Mouse (Mus musculus): ENCODE data around the gene Tmbim4. TPM values are rescaled to one million over a fixed set of nuclear protein-coding genes. Genes with fewer than 3 reads are reported as not detected.
A peak's percentile ranks its signal among the peaks of the same experiment; 100 is the strongest.

The Tmbim4 gene
- polyA plus RNA-seq, 1 experiment from 2014 or later = 412 TPM

DNA sequence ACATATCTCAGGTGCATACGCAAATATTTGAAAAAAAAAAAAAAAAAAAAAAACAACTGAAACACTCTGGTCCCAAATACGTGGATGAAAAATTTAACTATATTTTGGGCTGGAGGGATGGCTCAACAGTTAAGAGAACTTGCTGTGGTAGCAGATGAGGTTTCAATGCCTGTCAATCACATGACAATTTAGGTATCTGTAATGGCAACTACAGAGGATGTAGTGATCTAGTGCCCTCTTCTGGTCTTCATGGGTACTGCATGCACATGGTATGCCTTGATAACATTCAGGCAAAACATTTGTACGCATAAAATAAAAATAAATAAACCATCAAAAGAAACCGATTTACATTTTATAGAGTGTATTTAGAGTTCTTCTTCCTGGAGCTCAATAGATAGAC lies 69.4 kb downstream of the Tmbim4 start:
- peak; percentile 64 for DNase-seq (ENCODE audit: low spot score)

DNA sequence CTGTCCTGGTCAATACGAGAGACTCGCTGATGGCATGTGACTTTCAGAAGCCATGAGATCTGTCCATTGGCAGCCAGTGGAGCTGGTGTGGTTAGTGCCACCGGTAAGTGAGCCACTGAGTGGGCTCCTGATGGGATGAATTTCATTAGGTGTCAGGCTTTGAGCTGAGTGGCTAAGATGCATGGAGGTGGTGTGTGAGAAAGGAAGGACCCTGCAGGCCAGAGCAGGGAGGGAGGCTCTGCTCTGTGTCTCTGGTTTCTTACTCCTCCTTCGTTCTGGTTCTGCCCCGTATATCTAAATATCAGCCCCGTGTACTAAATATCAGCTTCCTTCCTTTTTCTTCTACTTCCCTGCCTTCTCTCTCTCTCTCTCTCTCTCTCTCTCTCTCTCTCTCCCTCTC lies 69.9 kb downstream of the Tmbim4 start:
- 43% methylated on average over 6 of the region's 6 CpGs for WGBS
- ATAC-seq (replicated peaks; ENCODE audit: low FRiP score, low read depth) = no peak

More for the DNA sequence above, 69.4 kb downstream of the Tmbim4 start:
- 0 out of 2 replicates have a peak, but pooled peaks cover 5% of the 10 kb centered on the region for H3K4me1 ChIP-seq (replicated peaks; ENCODE audit: insufficient read depth, low read length)
- no peaks in the 10 kb centered on the region for H3K27me3 ChIP-seq (ENCODE audit: insufficient read depth, low read length)
- H3K9ac ChIP-seq (ENCODE audit: low read depth, low read length) = no peak overlapping the region
- no peaks in the 10 kb centered on the region for H3K9me3 ChIP-seq (replicated peaks; ENCODE audit: low read length)
- no peak overlapping the region for H3K4me3 ChIP-seq (replicated peaks; ENCODE audit: low read depth, low read length)
- no peak overlapping the region for H3K4me2 ChIP-seq (ENCODE audit: low read length)
- H3K36me3 ChIP-seq (ENCODE audit: insufficient read depth, low read length) = no peaks in the 10 kb centered on the region
- peak; percentile 81 for TF ChIP-seq CTCF (IDR thresholded peaks at IDR 0.05; ENCODE audit: low read depth)
- ATAC-seq (replicated peaks; ENCODE audit: low FRiP score, low read depth) = no peak
- no peak overlapping the region for H3K27ac ChIP-seq
- 80% methylated on average over 4 of the region's 4 CpGs for WGBS

DNA sequence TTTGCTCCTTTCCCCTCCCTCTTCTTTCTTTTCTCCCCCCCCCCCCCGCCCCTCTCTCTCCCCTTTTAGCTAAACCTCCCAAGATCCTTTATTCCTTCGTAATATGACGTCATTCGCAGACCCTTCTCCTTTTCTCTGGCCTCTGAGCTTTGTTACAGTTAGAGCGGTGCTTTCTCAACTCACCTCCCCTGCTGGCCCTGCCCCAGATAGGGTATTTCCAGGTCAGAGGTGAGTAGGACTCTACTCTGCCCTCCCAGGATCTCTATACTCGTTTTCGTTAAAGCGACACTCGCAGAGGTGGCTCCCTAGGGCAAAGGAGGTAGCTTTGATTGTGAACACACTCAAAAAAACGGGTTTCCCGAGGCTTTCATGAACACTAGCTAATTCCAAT lies 70.5 kb downstream of the Tmbim4 start:
- Histone ChIP-seq H3K36me3 (ENCODE audit: insufficient read depth, low read length) (no peaks in the 10 kb centered on the region), H3K4me1 (replicated peaks; ENCODE audit: insufficient read depth, low read length) (0 out of 2 replicates have a peak, but pooled peaks cover 5% of the 10 kb centered on the region), H3K9ac (ENCODE audit: low read depth, low read length) (peak overlapping the region; percentile 37; the same call in 1 of the 2 replicates), H3K9me3 (replicated peaks; ENCODE audit: low read length) (no peaks in the 10 kb centered on the region), H3K27me3 (ENCODE audit: insufficient read depth, low read length) (no peaks in the 10 kb centered on the region), H3K4me2 (ENCODE audit: low read length) (peak overlapping the region; percentile 44), H3K27ac (no peak overlapping the region), H3K4me3 (replicated peaks; ENCODE audit: low read depth, low read length) (peak overlapping the region; percentile 9; the same call in 1 of the 2 replicates)
- WGBS = 8% methylated on average over 11 of the region's 11 CpGs
- DNase-seq (ENCODE audit: low spot score) (no peak), ATAC-seq (replicated peaks; ENCODE audit: low FRiP score, low read depth) (peak; percentile 19; the same call in 1 of the 2 replicates)
- no peak for TF ChIP-seq CTCF (IDR thresholded peaks at IDR 0.05; ENCODE audit: low read depth)

More for the DNA sequence above, 69.9 kb downstream of the Tmbim4 start:
- TF ChIP-seq CTCF (IDR thresholded peaks at IDR 0.05; ENCODE audit: low read depth) = no peak
- no peaks in the 10 kb centered on the region for H3K36me3 ChIP-seq (ENCODE audit: insufficient read depth, low read length)
- H3K27me3 ChIP-seq (ENCODE audit: insufficient read depth, low read length) = no peaks in the 10 kb centered on the region
- H3K27ac ChIP-seq = no peak overlapping the region
- peak; percentile 53 for DNase-seq (ENCODE audit: low spot score)
- H3K4me3 ChIP-seq (replicated peaks; ENCODE audit: low read depth, low read length) = no peak overlapping the region
- H3K9ac ChIP-seq (ENCODE audit: low read depth, low read length) = no peak overlapping the region
- 0 out of 2 replicates have a peak, but pooled peaks cover 5% of the 10 kb centered on the region for H3K4me1 ChIP-seq (replicated peaks; ENCODE audit: insufficient read depth, low read length)
- no peaks in the 10 kb centered on the region for H3K9me3 ChIP-seq (replicated peaks; ENCODE audit: low read length)
- no peak overlapping the region for H3K4me2 ChIP-seq (ENCODE audit: low read length)

DNA sequence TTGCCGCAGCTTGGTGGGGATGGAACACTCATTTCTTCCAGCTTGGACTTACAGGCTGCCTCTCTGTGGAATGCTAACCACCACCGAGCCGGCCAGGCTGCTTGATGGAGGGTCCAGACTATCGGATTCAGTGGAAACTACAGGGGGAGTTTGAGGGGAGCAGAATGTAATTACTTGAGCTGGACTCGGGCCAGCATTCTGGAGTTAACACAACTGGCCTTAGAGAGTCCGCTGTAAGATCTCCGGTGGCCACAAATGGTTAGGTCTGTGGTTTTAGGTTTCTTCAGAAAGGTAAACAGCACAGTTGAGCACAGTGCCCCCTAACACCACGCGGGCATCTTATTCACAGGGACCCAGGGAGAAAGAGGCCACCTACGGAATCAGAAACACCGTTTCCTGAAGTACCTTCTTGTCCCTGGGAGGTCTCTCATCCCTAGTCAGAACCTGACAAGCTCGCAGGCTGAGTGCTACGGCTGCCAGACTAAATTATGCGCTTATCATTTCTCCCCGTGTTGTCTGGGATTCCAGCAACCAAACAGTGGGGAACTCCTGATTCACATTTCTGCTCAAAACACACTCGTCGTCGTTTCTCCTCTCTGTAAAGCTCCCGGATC lies 71.0 kb downstream of the Tmbim4 start:
- peak; percentile 90 for DNase-seq (ENCODE audit: low spot score)
- H3K4me1 ChIP-seq (replicated peaks; ENCODE audit: insufficient read depth, low read length) = 0 out of 2 replicates have a peak, but pooled peaks cover 5% of the 10 kb centered on the region
- H3K9ac ChIP-seq (ENCODE audit: low read depth, low read length) = peak overlapping the region; percentile 37; the same call in 1 of the 2 replicates
- peak; percentile 72 for ATAC-seq (replicated peaks; ENCODE audit: low FRiP score, low read depth)
- peak overlapping the region; percentile 50; the same call in 1 of the 2 replicates for H3K27ac ChIP-seq
- 8% methylated on average over 19 of the region's 19 CpGs for WGBS
- H3K36me3 ChIP-seq (ENCODE audit: insufficient read depth, low read length) = no peaks in the 10 kb centered on the region
- H3K4me3 ChIP-seq (replicated peaks; ENCODE audit: low read depth, low read length) = peak overlapping the region; percentile 9; the same call in 1 of the 2 replicates
- H3K27me3 ChIP-seq (ENCODE audit: insufficient read depth, low read length) = no peaks in the 10 kb centered on the region
- TF ChIP-seq CTCF (IDR thresholded peaks at IDR 0.05; ENCODE audit: low read depth) = no peak; the same call in 1 of the 2 replicates
- no peaks in the 10 kb centered on the region for H3K9me3 ChIP-seq (replicated peaks; ENCODE audit: low read length)
- peak overlapping the region; percentile 44 for H3K4me2 ChIP-seq (ENCODE audit: low read length)

DNA sequence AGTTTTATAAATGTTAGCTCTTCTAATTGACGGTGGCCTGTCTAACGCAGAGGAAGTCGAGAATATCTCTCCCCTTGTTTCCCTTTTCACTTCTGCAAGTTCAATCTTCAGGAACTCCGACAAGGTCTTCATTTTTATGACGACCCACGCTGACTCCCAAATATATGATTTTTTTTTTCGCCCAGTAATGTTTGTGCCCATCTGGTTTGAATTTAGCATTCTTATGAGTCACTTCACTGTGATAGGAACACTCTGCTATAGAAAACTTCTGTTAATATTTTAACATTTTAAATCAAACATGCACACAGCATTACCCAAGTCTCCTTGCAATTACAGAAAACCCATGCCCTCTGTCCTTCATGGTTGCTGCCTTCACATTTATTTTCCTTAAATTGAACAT lies 71.9 kb downstream of the Tmbim4 start:
- Histone ChIP-seq H3K27me3 (ENCODE audit: insufficient read depth, low read length) (no peaks in the 10 kb centered on the region), H3K27ac (no peak overlapping the region), H3K4me3 (replicated peaks; ENCODE audit: low read depth, low read length) (no peak overlapping the region), H3K4me2 (ENCODE audit: low read length) (no peak overlapping the region), H3K9ac (ENCODE audit: low read depth, low read length) (no peak overlapping the region), H3K4me1 (replicated peaks; ENCODE audit: insufficient read depth, low read length) (0 out of 2 replicates have a peak, but pooled peaks cover 5% of the 10 kb centered on the region), H3K9me3 (replicated peaks; ENCODE audit: low read length) (no peaks in the 10 kb centered on the region), H3K36me3 (ENCODE audit: insufficient read depth, low read length) (no peaks in the 10 kb centered on the region)
- DNase-seq (ENCODE audit: low spot score) = no peak
- WGBS = 77% methylated on average over 7 of the region's 7 CpGs
- ATAC-seq (replicated peaks; ENCODE audit: low FRiP score, low read depth) = no peak
- TF ChIP-seq CTCF (IDR thresholded peaks at IDR 0.05; ENCODE audit: low read depth) = no peak

Other genes with a start within 250 kb of the Tmbim4 start
- gene Helb, start 88.6 kb upstream of the Tmbim4 start, polyA plus RNA-seq (2015; fragmentation: Nextera tagmentation; extraction: Ambion mirVana) = 3.8 and 4.2 TPM in 2 replicates
- 1.5 TPM in 2 replicates for gene Irak3, start 540 bp downstream of the Tmbim4 start, polyA plus RNA-seq (2015; fragmentation: Nextera tagmentation; extraction: Ambion mirVana)
- gene Llph, start 25.5 kb downstream of the Tmbim4 start, polyA plus RNA-seq (2015; fragmentation: Nextera tagmentation; extraction: Ambion mirVana) = 53.3 and 54.3 TPM in 2 replicates

All from kidney, postnatal 0 days (tissue).